Mouse (Mus musculus) liver, embryonic 11.5 days (tissue): ENCODE measurements around the gene Got1. TPM values are rescaled to one million over a fixed set of nuclear protein-coding genes. Genes with fewer than 3 reads are reported as not detected.
A peak's percentile ranks its signal among the peaks of the same experiment; 100 is the strongest.

Experiments used
- ATAC-seq: fragments of 200-750 bp; cut with Nextera tagmentation; replicated peaks from 2 replicates; pipeline ENCODE4 v1.8.0; 2017; ENCODE audit warnings: moderate number of reproducible peaks, mild to moderate bottlenecking, moderate TSS enrichment, moderate library complexity; ENCODE audit not compliant: low FRiP score
- DNase-seq: peaks from one replicate; pipeline ENCODE4 v3.0.0-alpha.2; 2017; ENCODE audit warnings: low spot score
- H3K27ac ChIP-seq: fragments of 300-500 bp; sonication (generic); 2 replicates; pipeline ENCODE4 v1.5.1; 2014; ENCODE audit warnings: mild to moderate bottlenecking, low read depth, low read length, control low read depth
- H3K27me3 ChIP-seq: fragments of 300-500 bp; sonication (generic); replicated peaks from 2 replicates; pipeline ENCODE4 v1.6.1; 2014; ENCODE audit warnings: low read length, mixed read lengths; ENCODE audit not compliant: control insufficient read depth, insufficient read depth
- H3K36me3 ChIP-seq: fragments of 300-500 bp; sonication (generic); 2 replicates; pipeline ENCODE4 v1.6.1; 2014; ENCODE audit warnings: mild to moderate bottlenecking, low read length, moderate library complexity, mixed read lengths; ENCODE audit not compliant: control insufficient read depth, insufficient read depth
- H3K4me1 ChIP-seq: fragments of 300-500 bp; sonication (generic); replicated peaks from 2 replicates; pipeline ENCODE4 v1.6.1; 2014; ENCODE audit warnings: low read length, mixed read lengths; ENCODE audit not compliant: control insufficient read depth, insufficient read depth
- H3K4me2 ChIP-seq: fragments of 300-500 bp; sonication (generic); 2 replicates; pipeline ENCODE4 v1.6.1; 2014; ENCODE audit warnings: mild to moderate bottlenecking, control low read depth, moderate library complexity
- H3K4me3 ChIP-seq: fragments of 300-500 bp; sonication (generic); 2 replicates; pipeline ENCODE4 v1.5.1; 2014; ENCODE audit warnings: low read depth, low read length, control low read depth
- H3K9ac ChIP-seq: fragments of 300-500 bp; sonication (generic); 2 replicates; pipeline ENCODE4 v1.6.1; 2014; ENCODE audit warnings: low read depth, low read length, control low read depth
- H3K9me3 ChIP-seq: fragments of 300-500 bp; sonication (generic); 2 replicates; pipeline ENCODE4 v1.6.1; 2016; ENCODE audit warnings: low read length, inconsistent platforms, mixed read lengths; ENCODE audit not compliant: control insufficient read depth
- WGBS: fragments of 180-500 bp; shearing (Covaris S2); extraction: QIAGEN DNeasy Blood & Tissue Kit; methylation state at CpG from one replicate; pipeline ENCODE4 v1.1.7; 2014; 5-methylcytosine and 5-hydroxymethylcytosine counted together
- polyA plus RNA-seq: library from polyadenylated mRNA; unstranded; fragments of >200 nt; fragmentation: Nextera tagmentation; extraction: Ambion mirVana; gene quantifications from 2 replicates; pipeline ENCODE4 v1.2.1, GENCODE M21; 2014

The Got1 gene
- polyA plus RNA-seq, 1 experiment from 2014 or later: 33.7 TPM

- Histone ChIP-seq H3K27me3 (peaks cover 3% of the 10 kb centered on the region), H3K36me3 (no peaks in the 10 kb centered on the region), H3K4me3 (no peak overlapping the region), H3K27ac (no peak overlapping the region), H3K4me2 (no peak overlapping the region), H3K4me1 (no peaks in the 10 kb centered on the region), H3K9me3 (no peaks in the 10 kb centered on the region), H3K9ac (no peak overlapping the region)
- ATAC-seq (no peak), DNase-seq (no peak)
- 78% methylated on average over 18 of the region's 18 CpGs for WGBS
Measured at GRCm38 (mm10) chr19:43550706-43551492, 26.5 kb upstream of the Got1 start.

- ATAC-seq (no peak), DNase-seq (no peak)
- no peaks in the 10 kb centered on the region for H3K9me3 ChIP-seq
- no peaks in the 10 kb centered on the region for H3K36me3 ChIP-seq
- H3K4me3 ChIP-seq: no peak overlapping the region
- no peaks in the 10 kb centered on the region for H3K4me1 ChIP-seq
- H3K27me3 ChIP-seq: peaks cover 6% of the 10 kb centered on the region
- no peak overlapping the region for H3K9ac ChIP-seq
- WGBS: 85% methylated on average over 5 of the region's 5 CpGs
- no peak overlapping the region for H3K27ac ChIP-seq
- no peak overlapping the region for H3K4me2 ChIP-seq
Measured at GRCm38 (mm10) chr19:43548060-43548459, 23.7 kb upstream of the Got1 start.

- no peaks in the 10 kb centered on the region for H3K36me3 ChIP-seq
- H3K4me1 ChIP-seq: no peaks in the 10 kb centered on the region
- H3K27ac ChIP-seq: no peak overlapping the region
- no peaks in the 10 kb centered on the region for H3K9me3 ChIP-seq
- DNase-seq: no peak
- 22% methylated on average over 19 of the region's 19 CpGs for WGBS
- H3K9ac ChIP-seq: no peak overlapping the region
- H3K4me3 ChIP-seq: no peak overlapping the region
- H3K27me3 ChIP-seq: peaks cover 13% of the 10 kb centered on the region
- ATAC-seq: no peak
- H3K4me2 ChIP-seq: peak overlapping the region; percentile 42
Measured at GRCm38 (mm10) chr19:43546337-43547117, 22.1 kb upstream of the Got1 start.

DNA sequence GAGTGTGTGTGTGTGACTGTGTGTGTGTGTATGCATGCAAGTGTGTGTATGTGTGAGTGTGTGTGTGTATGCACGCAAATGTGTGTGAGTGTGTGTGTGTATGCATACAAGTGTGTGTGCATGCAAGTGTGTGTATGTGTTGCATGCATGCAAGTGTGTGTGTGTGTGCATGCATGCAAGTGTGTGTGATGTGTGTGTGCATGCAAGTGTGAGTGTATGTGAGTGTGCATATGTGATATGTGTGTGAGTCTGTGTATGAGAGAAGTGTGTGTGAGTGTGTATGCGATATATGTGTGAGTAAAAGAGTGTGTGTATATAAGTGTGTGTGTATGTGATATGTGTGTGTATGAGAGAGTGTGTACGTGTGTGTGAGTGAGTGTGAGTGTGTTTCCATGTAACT is 11.0 kb upstream of the Got1 start:
- Histone ChIP-seq H3K4me1 (no peaks in the 10 kb centered on the region), H3K4me3 (no peak overlapping the region), H3K27me3 (no peaks in the 10 kb centered on the region), H3K27ac (no peak overlapping the region), H3K9ac (no peak overlapping the region), H3K36me3 (no peaks in the 10 kb centered on the region), H3K9me3 (no peaks in the 10 kb centered on the region), H3K4me2 (no peak overlapping the region)
- 87% methylated on average over 3 of the region's 3 CpGs for WGBS
- no peak for ATAC-seq
- DNase-seq: no peak

GRCm38 (mm10) chr19:43530921-43531320 is 6.5 kb upstream of the Got1 start:
- DNase-seq: no peak

GRCm38 (mm10) chr19:43530197-43530770 is 5.9 kb upstream of the Got1 start:
- H3K4me1 ChIP-seq: peaks cover 4% of the 10 kb centered on the region; the same call in 1 of the 2 replicates
- WGBS: 2% methylated on average over 13 of the region's 13 CpGs
- H3K4me3 ChIP-seq: no peak overlapping the region

More at GRCm38 (mm10) chr19:43530921-43531320, 6.5 kb upstream of the Got1 start:
- ATAC-seq: no peak
- Histone ChIP-seq H3K4me1 (0 out of 2 replicates have a peak, but pooled peaks cover 3% of the 10 kb centered on the region), H3K27me3 (no peaks in the 10 kb centered on the region), H3K4me3 (no peak overlapping the region), H3K27ac (no peak overlapping the region), H3K36me3 (no peaks in the 10 kb centered on the region), H3K9me3 (no peaks in the 10 kb centered on the region), H3K9ac (no peak overlapping the region), H3K4me2 (no peak overlapping the region)
- 40% methylated on average over 12 of the region's 12 CpGs for WGBS

GRCm38 (mm10) chr19:43528056-43528587 is 3.7 kb upstream of the Got1 start:
- Histone ChIP-seq H3K36me3 (no peaks in the 10 kb centered on the region), H3K27me3 (no peaks in the 10 kb centered on the region), H3K9ac (no peak overlapping the region), H3K4me1 (peaks cover 12% of the 10 kb centered on the region), H3K4me3 (no peak overlapping the region), H3K9me3 (no peaks in the 10 kb centered on the region), H3K27ac (no peak overlapping the region), H3K4me2 (no peak overlapping the region)
- WGBS: 81% methylated on average over 8 of the region's 8 CpGs
- no peak for ATAC-seq
- no peak for DNase-seq

More at GRCm38 (mm10) chr19:43530197-43530770, 5.9 kb upstream of the Got1 start:
- ATAC-seq (peak; percentile 81), DNase-seq (peak; percentile 60)
- Histone ChIP-seq H3K27ac (no peak overlapping the region), H3K9ac (no peak overlapping the region), H3K36me3 (no peaks in the 10 kb centered on the region), H3K9me3 (no peaks in the 10 kb centered on the region), H3K27me3 (no peaks in the 10 kb centered on the region), H3K4me2 (peak overlapping the region; percentile 63)

DNA sequence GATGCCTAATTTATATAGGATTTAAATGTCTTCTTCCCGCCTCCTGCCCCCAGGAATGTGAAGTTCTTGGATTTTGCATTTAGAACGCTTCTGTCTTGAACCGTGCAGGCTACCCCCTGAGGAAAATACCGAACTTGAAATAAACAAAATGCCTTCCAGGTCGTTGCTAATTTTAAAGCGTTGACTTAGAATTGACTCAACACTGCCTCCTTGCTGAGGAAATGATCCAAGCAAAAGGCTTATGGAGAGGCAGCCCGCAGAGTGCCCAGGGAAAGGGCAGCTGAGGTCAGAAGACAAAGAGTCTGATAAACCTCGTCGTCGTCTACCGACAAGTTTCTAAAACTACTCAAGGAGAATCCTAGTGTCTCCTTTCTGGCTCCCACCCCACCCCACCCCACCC is 2.7 kb upstream of the Got1 start:
- ATAC-seq: no peak
- WGBS: 19% methylated on average over 11 of the region's 11 CpGs
- Histone ChIP-seq H3K36me3 (no peaks in the 10 kb centered on the region), H3K4me2 (no peak overlapping the region), H3K4me3 (no peak overlapping the region), H3K9me3 (no peaks in the 10 kb centered on the region), H3K27ac (no peak overlapping the region), H3K4me1 (peaks cover 12% of the 10 kb centered on the region), H3K27me3 (no peaks in the 10 kb centered on the region), H3K9ac (no peak overlapping the region)
- no peak for DNase-seq
